Mouse (Mus musculus) myocyte (in vitro differentiated cells): ENCODE results near the gene Ep300.

Experiments used
- POLR2A ChIP-seq: IDR thresholded peaks from one replicate; pipeline ENCODE4 v1.6.1; 2011; ENCODE audit warnings: low read depth, mild to moderate bottlenecking, control low read depth, moderate library complexity; ENCODE audit not compliant: insufficient read length
- USF1 ChIP-seq: IDR thresholded peaks from one replicate; pipeline ENCODE4 v1.6.1; 2011; ENCODE audit warnings: low read depth, mild to moderate bottlenecking, control low read depth, moderate library complexity

GRCm38 (mm10) chr15:81697847-81698246 lies 112.7 kb downstream of the Ep300 start:
- no peak for TF ChIP-seq POLR2A
- no peak for TF ChIP-seq USF1
